In genomic region chrX:51892716-51893115, GRCm38 (mm10) we compare ENCODE assay signal across 19 mouse cellular contexts.
"Had no signal": no experiment of that assay in that cellular context is flagged by ENCODE, and none has a peak within 500 bp of the region (broad histone marks: within the 10 kb centered on the region; RNA-seq: fewer than 3 reads in every experiment).

No protein-coding gene starts in this region.

- H3K4me1 ChIP-seq: lung, embryonic 15.5 days; midbrain, embryonic 12.5 days; neural tube, embryonic 13.5 days; neural tube, embryonic 15.5 days had no signal

- H3K4me3 ChIP-seq: lung, embryonic 15.5 days; midbrain, embryonic 10.5 days; midbrain, embryonic 12.5 days; myocyte; neural tube, embryonic 13.5 days; neural tube, embryonic 15.5 days had no signal

- H3K27me3 ChIP-seq: lung, embryonic 15.5 days; midbrain, embryonic 12.5 days; neural tube, embryonic 13.5 days; neural tube, embryonic 15.5 days had no signal

- H3K9me3 ChIP-seq: lung, embryonic 15.5 days; midbrain, embryonic 12.5 days; neural tube, embryonic 13.5 days; neural tube, embryonic 15.5 days had no signal

- H3K4me2 ChIP-seq: lung, embryonic 15.5 days; midbrain, embryonic 12.5 days; neural tube, embryonic 13.5 days; neural tube, embryonic 15.5 days had no signal

- H3K36me3 ChIP-seq: lung, embryonic 15.5 days; midbrain, embryonic 10.5 days; midbrain, embryonic 12.5 days; neural tube, embryonic 13.5 days; neural tube, embryonic 15.5 days had no signal

- H3K9ac ChIP-seq: lung, embryonic 15.5 days; midbrain, embryonic 12.5 days; neural tube, embryonic 13.5 days; neural tube, embryonic 15.5 days had no signal

- ATAC-seq: midbrain, embryonic 16.5 days had no signal

- DNase-seq: lung, adult 18-20 months; lung, postnatal 10 days; lung, postnatal 4 days; midbrain, embryonic 14.5 days; retina, postnatal 1 day; right cerebral cortex, adult 18-20 months; right cerebral cortex, postnatal 25 days; right cerebral cortex, postnatal 4 days; spleen, adult 18-20 months; thymus, adult 18-20 months; thymus, postnatal 14 days; thymus, postnatal 36 days had no signal

- H3K27ac ChIP-seq: lung, embryonic 15.5 days; midbrain, embryonic 10.5 days; midbrain, embryonic 12.5 days; neural tube, embryonic 13.5 days; neural tube, embryonic 15.5 days had no signal
